Mouse (Mus musculus) spleen, adult 12 weeks (tissue): ENCODE measurements around the gene Srsf1.

Experiments
- DNase-seq: peaks from one replicate; pipeline ENCODE4 v3.0.0; 2022; ENCODE audit warnings: low spot score

Srsf1 gene

GRCm38 (mm10) chr11:88046944-88047794, at the start of gene Srsf1:
Srsf1 (plus strand) TSS chr11:88047373.
- DNase-seq: peak; percentile 97

- no peak for DNase-seq
Measured at GRCm38 (mm10) chr11:87999751-88000150, 47.4 kb upstream of the Srsf1 start.

GRCm38 (mm10) chr11:88002738-88003137, 44.4 kb upstream of the Srsf1 start:
- DNase-seq: no peak

GRCm38 (mm10) chr11:88004123-88004522, 43.0 kb upstream of the Srsf1 start:
- no peak for DNase-seq

- DNase-seq: no peak
Measured at GRCm38 (mm10) chr11:88008641-88009040, 38.5 kb upstream of the Srsf1 start.

- no peak for DNase-seq
Measured at GRCm38 (mm10) chr11:88009542-88010190, 37.5 kb upstream of the Srsf1 start.

GRCm38 (mm10) chr11:88011208-88011913, 35.8 kb upstream of the Srsf1 start:
- DNase-seq: no peak

GRCm38 (mm10) chr11:88011914-88012419, 35.2 kb upstream of the Srsf1 start:
- no peak for DNase-seq

GRCm38 (mm10) chr11:88012621-88013244, 34.4 kb upstream of the Srsf1 start:
- no peak for DNase-seq

GRCm38 (mm10) chr11:88013632-88014031, 33.5 kb upstream of the Srsf1 start:
- no peak for DNase-seq

GRCm38 (mm10) chr11:88015161-88015560, 32.0 kb upstream of the Srsf1 start:
- DNase-seq: no peak

- no peak for DNase-seq
Measured at GRCm38 (mm10) chr11:88015795-88016194, 31.4 kb upstream of the Srsf1 start.

GRCm38 (mm10) chr11:88023933-88024332, 23.2 kb upstream of the Srsf1 start:
- DNase-seq: no peak

- no peak for DNase-seq
Measured at GRCm38 (mm10) chr11:88027391-88028035, 19.7 kb upstream of the Srsf1 start.

GRCm38 (mm10) chr11:88028193-88028684, 18.9 kb upstream of the Srsf1 start:
- DNase-seq: no peak

- no peak for DNase-seq
Measured at GRCm38 (mm10) chr11:88030219-88030618, 17.0 kb upstream of the Srsf1 start.

- no peak for DNase-seq
Measured at GRCm38 (mm10) chr11:88030836-88031235, 16.3 kb upstream of the Srsf1 start.

GRCm38 (mm10) chr11:88031753-88032152, 15.4 kb upstream of the Srsf1 start:
- no peak for DNase-seq

GRCm38 (mm10) chr11:88035970-88036369, 11.2 kb upstream of the Srsf1 start:
- no peak for DNase-seq

- no peak for DNase-seq
Measured at GRCm38 (mm10) chr11:88036761-88037251, 10.4 kb upstream of the Srsf1 start.

GRCm38 (mm10) chr11:88037386-88037785, 9.8 kb upstream of the Srsf1 start:
- DNase-seq: no peak
